Mouse (Mus musculus) cortical plate, adult 2 months (tissue): ENCODE data around the gene Kif16b.

ENCODE experiments used
- CTCF ChIP-seq: fragments of 200-500 bp; IDR thresholded peaks from 2 replicates; pipeline ENCODE4 v1.5.1; 2011; ENCODE audit warnings: mild to moderate bottlenecking, control low read depth, low read length; ENCODE audit not compliant: insufficient read depth; ENCODE audit errors: extremely low read depth
- POLR2A ChIP-seq: fragments of 200-500 bp; IDR thresholded peaks from 2 replicates; pipeline ENCODE4 v1.6.1; 2011; ENCODE audit warnings: mild to moderate bottlenecking, low read length, control low read depth; ENCODE audit not compliant: insufficient read depth; ENCODE audit errors: extremely low read depth

DNA sequence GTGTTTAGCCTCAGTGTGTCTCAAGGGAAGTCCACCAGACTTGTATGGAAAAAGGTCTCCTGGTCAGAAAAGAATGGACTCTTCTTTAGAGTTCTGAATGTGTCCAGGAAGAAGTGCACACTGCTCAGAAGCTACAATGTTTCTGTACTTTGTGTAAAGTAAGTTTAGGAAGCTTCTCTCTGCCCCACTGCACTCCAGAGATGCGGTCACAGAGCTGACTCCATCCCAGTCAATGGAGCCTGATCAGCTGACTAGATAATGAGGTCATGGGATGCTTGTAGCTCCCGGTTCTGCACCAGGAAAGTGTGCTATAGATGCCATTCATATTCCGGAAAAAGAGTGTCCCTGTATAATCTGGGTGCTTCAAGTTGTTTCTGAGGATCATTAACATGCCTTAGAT is 7.9 kb upstream of the Kif16b start:
- TF ChIP-seq CTCF (no peak), POLR2A (no peak)
